Mouse (Mus musculus) G1E (cell line): Measurements from ENCODE around the gene Col19a1.

Experiments used
- CTCF ChIP-seq: IDR thresholded peaks from 2 replicates; pipeline ENCODE4 v1.5.1; 2012; ENCODE audit warnings: low read depth, low read length, inconsistent platforms, mixed read lengths
- TAL1 ChIP-seq: conservative IDR thresholded peaks from 2 replicates; pipeline ENCODE4 v1.6.1; 2012; ENCODE audit warnings: low read depth, low read length, inconsistent platforms, mixed read lengths

DNA sequence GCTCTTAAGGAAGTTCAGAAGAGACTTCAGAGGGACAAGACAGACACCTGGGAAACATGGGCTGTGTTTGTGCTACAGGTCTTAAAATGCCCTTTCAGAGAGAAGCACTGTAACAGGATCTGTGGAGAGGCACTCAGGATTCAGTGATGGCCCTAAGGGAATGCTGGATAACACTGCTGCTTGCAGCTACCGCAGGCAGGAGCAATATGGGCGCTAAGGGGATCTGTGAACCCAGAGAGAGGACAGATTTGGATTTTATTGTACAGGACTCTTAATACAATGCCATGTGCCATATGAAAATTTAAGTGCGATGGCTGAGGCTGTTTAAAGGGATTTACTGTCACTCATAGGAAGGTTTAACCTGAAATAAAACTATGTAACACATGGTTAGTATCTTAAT is 270.8 kb downstream of the Col19a1 start:
- TF ChIP-seq CTCF (no peak), TAL1 (no peak)
